Mouse (Mus musculus): ENCODE results near the gene Kdm4d. TPM values are rescaled to one million over a fixed set of nuclear protein-coding genes. Genes with fewer than 3 reads are reported as not detected.
A peak's percentile ranks its signal among the peaks of the same experiment; 100 is the strongest.

Kdm4d gene
- total RNA-seq (2014; rRNA removed): 1.4 and 2.2 TPM in 2 replicates
- polyA plus RNA-seq (2015; fragmentation: Nextera tagmentation; extraction: Ambion mirVana): 1.6 and 2.1 TPM in 2 replicates

- DNase-seq (ENCODE audit: low spot score) (peak; percentile 100), ATAC-seq (ENCODE audit: low FRiP score) (peak; percentile 98)
- peak; percentile 4; the same call in 1 of the 2 replicates for TF ChIP-seq CTCF (IDR thresholded peaks at IDR 0.05)
- Histone ChIP-seq H3K27ac (ENCODE audit: low read depth, low read length) (peak within 1 kb of the TSS; percentile 75), H3K27me3 (ENCODE audit: insufficient read depth, low read length) (no peaks in the 10 kb centered on the region), H3K9me3 (ENCODE audit: low read length) (no peaks in the 10 kb centered on the region), H3K9ac (replicated peaks; ENCODE audit: low read length, poor library complexity, severe bottlenecking) (peak within 1 kb of the TSS; percentile 75), H3K36me3 (ENCODE audit: insufficient read depth, low read length) (peaks cover 17% of the 10 kb centered on the region; the same call in 1 of the 2 replicates), H3K4me1 (ENCODE audit: insufficient read depth, low read length) (0 out of 2 replicates have a peak, but pooled peaks cover 2% of the 10 kb centered on the region), H3K4me2 (ENCODE audit: low read depth, low read length, poor library complexity, severe bottlenecking) (peak within 1 kb of the TSS; percentile 75), H3K4me3 (ENCODE audit: low read depth, low read length) (peak within 1 kb of the TSS; percentile 53)
- WGBS: under 1% methylated on average over 59 of the region's 59 CpGs
Measured at GRCm38 (mm10) chr9:14500023-14500915, at the start of gene Kdm4d, which contains the start of gene Cwc15. Kdm4d (minus strand) TSS chr9:14500482. Cwc15 (plus strand) TSS chr9:14500617.

- no peaks in the 10 kb centered on the region for H3K9me3 ChIP-seq (ENCODE audit: low read length)
- H3K36me3 ChIP-seq (ENCODE audit: insufficient read depth, low read length): peaks cover 55% of the 10 kb centered on the region
- ATAC-seq (ENCODE audit: low FRiP score) (peak; percentile 38; the same call in 1 of the 2 replicates), DNase-seq (ENCODE audit: low spot score) (no peak)
- no peak overlapping the region for H3K4me2 ChIP-seq (ENCODE audit: low read depth, low read length, poor library complexity, severe bottlenecking)
- H3K4me1 ChIP-seq (ENCODE audit: insufficient read depth, low read length): no peaks in the 10 kb centered on the region
- no peaks in the 10 kb centered on the region for H3K27me3 ChIP-seq (ENCODE audit: insufficient read depth, low read length)
- 92% methylated on average over 11 of the region's 11 CpGs for WGBS
- H3K4me3 ChIP-seq (ENCODE audit: low read depth, low read length): no peak overlapping the region
- no peak overlapping the region for H3K9ac ChIP-seq (replicated peaks; ENCODE audit: low read length, poor library complexity, severe bottlenecking)
- no peak for TF ChIP-seq CTCF (IDR thresholded peaks at IDR 0.05)
- H3K27ac ChIP-seq (ENCODE audit: low read depth, low read length): no peak overlapping the region
Measured at GRCm38 (mm10) chr9:14548366-14548761, 48.1 kb upstream of the Kdm4d start.

GRCm38 (mm10) chr9:14547584-14548365, 47.5 kb upstream of the Kdm4d start:
- Histone ChIP-seq H3K4me2 (ENCODE audit: low read depth, low read length, poor library complexity, severe bottlenecking) (no peak overlapping the region), H3K4me1 (ENCODE audit: insufficient read depth, low read length) (no peaks in the 10 kb centered on the region), H3K36me3 (ENCODE audit: insufficient read depth, low read length) (peaks cover 55% of the 10 kb centered on the region), H3K9me3 (ENCODE audit: low read length) (no peaks in the 10 kb centered on the region), H3K9ac (replicated peaks; ENCODE audit: low read length, poor library complexity, severe bottlenecking) (no peak overlapping the region), H3K27me3 (ENCODE audit: insufficient read depth, low read length) (no peaks in the 10 kb centered on the region), H3K27ac (ENCODE audit: low read depth, low read length) (no peak overlapping the region), H3K4me3 (ENCODE audit: low read depth, low read length) (no peak overlapping the region)
- TF ChIP-seq CTCF (IDR thresholded peaks at IDR 0.05): no peak
- no peak for ATAC-seq (ENCODE audit: low FRiP score)
- DNase-seq (ENCODE audit: low spot score): no peak
- WGBS: 90% methylated on average over 12 of the region's 12 CpGs

- no peaks in the 10 kb centered on the region for H3K9me3 ChIP-seq (ENCODE audit: low read length)
- no peak overlapping the region for H3K27ac ChIP-seq (ENCODE audit: low read depth, low read length)
- 57% methylated on average over 9 of the region's 9 CpGs for WGBS
- H3K36me3 ChIP-seq (ENCODE audit: insufficient read depth, low read length): peaks cover 56% of the 10 kb centered on the region
- no peaks in the 10 kb centered on the region for H3K27me3 ChIP-seq (ENCODE audit: insufficient read depth, low read length)
- TF ChIP-seq CTCF (IDR thresholded peaks at IDR 0.05): no peak
- H3K9ac ChIP-seq (replicated peaks; ENCODE audit: low read length, poor library complexity, severe bottlenecking): no peak overlapping the region
- ATAC-seq (ENCODE audit: low FRiP score): no peak
- no peak overlapping the region for H3K4me2 ChIP-seq (ENCODE audit: low read depth, low read length, poor library complexity, severe bottlenecking)
- no peak overlapping the region for H3K4me3 ChIP-seq (ENCODE audit: low read depth, low read length)
- no peak for DNase-seq (ENCODE audit: low spot score)
- no peaks in the 10 kb centered on the region for H3K4me1 ChIP-seq (ENCODE audit: insufficient read depth, low read length)
Measured at GRCm38 (mm10) chr9:14544034-14544757, 43.9 kb upstream of the Kdm4d start.

- Histone ChIP-seq H3K9me3 (ENCODE audit: low read length) (no peaks in the 10 kb centered on the region), H3K27ac (ENCODE audit: low read depth, low read length) (no peak overlapping the region), H3K4me1 (ENCODE audit: insufficient read depth, low read length) (no peaks in the 10 kb centered on the region), H3K4me2 (ENCODE audit: low read depth, low read length, poor library complexity, severe bottlenecking) (no peak overlapping the region), H3K27me3 (ENCODE audit: insufficient read depth, low read length) (no peaks in the 10 kb centered on the region), H3K9ac (replicated peaks; ENCODE audit: low read length, poor library complexity, severe bottlenecking) (no peak overlapping the region), H3K36me3 (ENCODE audit: insufficient read depth, low read length) (no peaks in the 10 kb centered on the region), H3K4me3 (ENCODE audit: low read depth, low read length) (no peak overlapping the region)
- DNase-seq (ENCODE audit: low spot score): peak; percentile 64
- 83% methylated on average over 9 of the region's 9 CpGs for WGBS
- TF ChIP-seq CTCF (IDR thresholded peaks at IDR 0.05): no peak
- ATAC-seq (ENCODE audit: low FRiP score): no peak
Measured at GRCm38 (mm10) chr9:14534833-14535456, 34.7 kb upstream of the Kdm4d start.

All from midbrain, postnatal 0 days (tissue).